Mouse (Mus musculus) heart, adult 2 months (tissue): ENCODE data around the gene C2cd2. TPM values are rescaled to one million over a fixed set of nuclear protein-coding genes. Genes with fewer than 3 reads are reported as not detected.

ENCODE experiments used
- DNase-seq, 2 experiments: peaks; one replicate each; pipeline ENCODE4 v3.0.0; 2021
- H3K27ac ChIP-seq: fragments of 200-600 bp; 2 replicates; pipeline ENCODE4 v1.8.1; 2022
- H3K27me3 ChIP-seq: fragments of 200-500 bp; 2 replicates; pipeline ENCODE4 v1.6.1; 2012; ENCODE audit warnings: mild to moderate bottlenecking, low read length, inconsistent platforms, mixed read lengths; ENCODE audit not compliant: control insufficient read depth, insufficient read depth
- H3K36me3 ChIP-seq: fragments of 200-500 bp; 2 replicates; pipeline ENCODE4 v1.6.1; 2012; ENCODE audit warnings: low read length, inconsistent platforms; ENCODE audit not compliant: control insufficient read depth, insufficient read depth
- H3K4me1 ChIP-seq: fragments of 200-500 bp; 2 replicates; pipeline ENCODE4 v1.6.1; 2011; ENCODE audit warnings: low read length; ENCODE audit not compliant: control insufficient read depth, insufficient read depth
- H3K4me3 ChIP-seq: fragments of 200-600 bp; 2 replicates; pipeline ENCODE4 v1.8.1; 2022
- H3K79me2 ChIP-seq: fragments of 200-500 bp; replicated peaks from 2 replicates; pipeline ENCODE4 v1.6.1; 2012; ENCODE audit warnings: mild to moderate bottlenecking, inconsistent platforms, low read length, moderate library complexity, mixed read lengths; ENCODE audit not compliant: control insufficient read depth, insufficient read depth
- H3K9ac ChIP-seq: fragments of 200-500 bp; 2 replicates; pipeline ENCODE4 v1.6.1; 2012; ENCODE audit warnings: low read depth, mild to moderate bottlenecking, control low read depth, inconsistent platforms, low read length, mixed read lengths
- CTCF ChIP-seq: fragments of 200-600 bp; IDR thresholded peaks from 2 replicates; pipeline ENCODE4 v1.8.1; 2022; ENCODE audit warnings: antibody characterized with exemption, mild to moderate bottlenecking, moderate library complexity
- EP300 ChIP-seq: fragments of 200-500 bp; IDR thresholded peaks from 2 replicates; pipeline ENCODE4 v1.6.1; 2011; ENCODE audit warnings: low read depth, low read length, control low read depth; ENCODE audit not compliant: insufficient read depth
- POLR2A ChIP-seq: fragments of 200-500 bp; IDR thresholded peaks from 2 replicates; pipeline ENCODE4 v1.6.1; 2011; ENCODE audit warnings: mild to moderate bottlenecking, low read depth, low read length, control low read depth; ENCODE audit not compliant: insufficient read depth
- WGBS: fragments of 180-500 bp; shearing (Covaris S2); methylation state at CpG from one replicate; pipeline ENCODE4 v1.1.7; 2018; 5-methylcytosine and 5-hydroxymethylcytosine counted together
- intact Hi-C: fragments of 180-260 bp; cut with DNase I; formaldehyde crosslinking; loops from one replicate; pipeline ENCODE4 v1.15.1; 2025
- polyA plus RNA-seq: library from polyadenylated mRNA; depleted of rRNA; stranded (reverse); fragments of >200 nt; gene quantifications from 2 replicates; pipeline ENCODE4 v1.2.3, GENCODE M21; 2012
- total RNA-seq, 2 experiments: library from RNA; stranded (reverse); gene quantifications; 2 replicates each; pipeline ENCODE4 v1.2.3; 2021

The C2cd2 gene
- total and polyA plus RNA-seq, 3 experiments, result 8.2 to 26.6 (median 19.7) TPM

DNA sequence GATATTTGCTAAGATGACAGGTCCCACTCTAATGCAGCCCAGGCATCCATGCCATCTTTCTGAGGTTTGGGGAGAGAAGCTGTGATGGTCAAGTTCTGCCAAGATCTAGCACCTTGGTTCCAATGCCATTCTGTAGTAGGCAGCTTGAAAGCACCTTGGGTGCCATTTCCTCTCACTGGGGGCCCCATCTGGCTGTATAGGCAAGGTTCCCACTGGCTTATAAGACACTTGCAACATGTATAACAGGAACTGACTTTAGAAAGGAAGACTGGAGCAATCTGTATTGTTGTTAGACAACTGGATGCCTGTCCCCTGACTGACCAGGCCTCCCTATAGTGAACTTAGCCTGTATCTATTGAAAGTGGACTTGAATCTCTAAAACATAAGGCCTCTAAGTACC lies 74.6 kb downstream of the C2cd2 start:
- Histone ChIP-seq H3K9ac (no peak overlapping the region), H3K27ac (no peak overlapping the region), H3K36me3 (peaks cover 9% of the 10 kb centered on the region), H3K4me1 (no peaks in the 10 kb centered on the region; the same call in 1 of the 2 replicates), H3K27me3 (no peaks in the 10 kb centered on the region), H3K4me3 (no peak overlapping the region), H3K79me2 (no peaks in the 10 kb centered on the region; the same call in none of the 2 replicates)
- no peak for DNase-seq
- TF ChIP-seq POLR2A, result no peak
- TF ChIP-seq EP300, result no peak
- intact Hi-C loops, result no loop called here

- Histone ChIP-seq H3K4me3 (no peak overlapping the region), H3K4me1 (no peaks in the 10 kb centered on the region; the same call in 1 of the 2 replicates), H3K27ac (no peak overlapping the region), H3K36me3 (peaks cover 3% of the 10 kb centered on the region), H3K79me2 (no peaks in the 10 kb centered on the region), H3K9ac (no peak overlapping the region), H3K27me3 (no peaks in the 10 kb centered on the region)
- WGBS, result 91% methylated on average over 1 of the region's 1 CpGs
- TF ChIP-seq POLR2A (no peak), CTCF (no peak), EP300 (no peak)
- DNase-seq, result no peak
- intact Hi-C loops, result no loop called here
These were observed 78.7 kb downstream of the C2cd2 start for GRCm38 (mm10) chr16:97883696-97884095.

- H3K4me3 ChIP-seq, result no peak overlapping the region
- no peak overlapping the region for H3K9ac ChIP-seq
- no peak overlapping the region for H3K27ac ChIP-seq
- no peak for DNase-seq
- no peaks in the 10 kb centered on the region for H3K4me1 ChIP-seq
- no peaks in the 10 kb centered on the region for H3K27me3 ChIP-seq
- TF ChIP-seq CTCF (no peak), POLR2A (no peak), EP300 (no peak)
- intact Hi-C loops, result no loop called here
- peaks cover 3% of the 10 kb centered on the region for H3K36me3 ChIP-seq
- H3K79me2 ChIP-seq, result no peaks in the 10 kb centered on the region
These were observed 79.5 kb downstream of the C2cd2 start for GRCm38 (mm10) chr16:97882891-97883290.

DNA sequence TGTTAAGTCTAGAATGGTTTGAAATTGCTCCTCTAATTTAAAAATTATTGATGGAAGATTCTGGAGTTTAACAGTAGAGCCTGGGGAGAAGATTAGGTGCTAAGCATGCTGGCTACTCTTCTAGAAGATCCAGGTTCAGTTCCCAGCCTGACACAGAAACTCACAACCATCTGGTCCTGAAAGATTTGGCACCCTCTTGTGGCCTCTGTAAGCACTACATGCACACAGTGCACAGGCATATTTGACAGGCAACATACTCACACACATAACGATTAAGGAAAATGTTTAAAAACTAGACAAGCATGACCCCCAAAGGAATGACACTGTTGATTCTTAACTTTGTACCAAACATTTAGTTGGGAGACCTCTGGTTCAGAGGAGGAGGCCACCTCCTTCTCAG lies 83.3 kb downstream of the C2cd2 start:
- no peaks in the 10 kb centered on the region for H3K4me1 ChIP-seq
- H3K27me3 ChIP-seq, result no peaks in the 10 kb centered on the region
- no peaks in the 10 kb centered on the region for H3K79me2 ChIP-seq
- 93% methylated on average over 1 of the region's 1 CpGs for WGBS
- TF ChIP-seq CTCF, result peak; percentile 80
- no peak for TF ChIP-seq EP300
- no peak overlapping the region for H3K9ac ChIP-seq
- DNase-seq, result peak; percentile 39 to 60
- H3K27ac ChIP-seq, result no peak overlapping the region
- intact Hi-C loops, result loop anchor here (5.0 kb wide), 2 partner anchors 43 to 72 kb away; no protein-coding TSS in a partner anchor
- no peaks in the 10 kb centered on the region for H3K36me3 ChIP-seq
- H3K4me3 ChIP-seq, result no peak overlapping the region

DNA sequence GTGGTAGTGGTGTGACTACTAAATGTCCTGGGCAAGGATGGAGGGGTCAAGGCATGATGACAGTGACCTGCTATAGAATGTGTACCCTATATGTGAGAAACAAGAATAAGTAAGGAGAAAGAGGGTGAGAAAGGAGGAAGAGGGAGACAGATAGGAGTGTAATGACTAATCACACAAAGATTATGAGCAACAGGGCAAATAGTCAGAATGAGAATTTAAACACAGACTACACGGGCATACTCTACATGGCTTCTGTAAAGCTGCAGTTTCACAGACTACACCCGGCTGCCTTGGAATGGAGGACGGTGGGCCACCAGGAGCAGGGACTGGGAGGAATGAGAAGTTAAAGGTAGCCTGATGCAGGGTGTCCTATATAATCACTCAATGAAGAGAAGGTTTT lies 84.9 kb downstream of the C2cd2 start:
- Histone ChIP-seq H3K27ac (no peak overlapping the region), H3K9ac (no peak overlapping the region), H3K4me1 (peaks cover 2% of the 10 kb centered on the region), H3K36me3 (peaks cover 5% of the 10 kb centered on the region), H3K27me3 (no peaks in the 10 kb centered on the region), H3K4me3 (no peak overlapping the region), H3K79me2 (no peaks in the 10 kb centered on the region)
- 89% methylated on average over 3 of the region's 3 CpGs for WGBS
- intact Hi-C loops, result loop anchor here (5.0 kb wide), 2 partner anchors 45 to 70 kb away; no protein-coding TSS in a partner anchor
- no peak for DNase-seq
- TF ChIP-seq CTCF, result no peak
- TF ChIP-seq POLR2A, result no peak
- TF ChIP-seq EP300, result no peak

DNA sequence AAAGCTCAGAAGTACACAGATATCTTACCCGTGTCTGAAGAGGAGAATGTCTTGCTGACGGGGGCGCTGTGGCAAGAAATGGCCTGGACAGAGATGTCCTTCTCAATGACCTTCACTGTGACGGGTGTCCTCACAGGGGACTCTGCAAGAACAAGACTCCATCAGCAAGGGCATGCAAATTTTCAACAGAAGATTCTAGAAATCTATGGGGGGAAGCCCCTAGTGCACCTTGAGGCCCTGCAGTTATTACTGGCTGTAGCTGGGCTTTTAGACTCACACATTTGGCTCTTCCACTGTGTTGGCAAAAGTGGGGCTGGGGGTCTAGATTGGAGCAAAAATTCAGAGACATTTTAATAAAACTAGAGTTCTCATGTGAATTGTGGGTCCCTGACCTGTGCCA lies 87.3 kb downstream of the C2cd2 start:
- H3K36me3 ChIP-seq, result peaks cover 9% of the 10 kb centered on the region
- H3K9ac ChIP-seq, result no peak overlapping the region
- TF ChIP-seq EP300, result no peak
- no peak for TF ChIP-seq POLR2A
- no peak for TF ChIP-seq CTCF
- H3K79me2 ChIP-seq, result no peaks in the 10 kb centered on the region
- no peak for DNase-seq
- H3K27ac ChIP-seq, result no peak overlapping the region
- no peaks in the 10 kb centered on the region for H3K27me3 ChIP-seq
- peaks cover 2% of the 10 kb centered on the region for H3K4me1 ChIP-seq
- 90% methylated on average over 4 of the region's 4 CpGs for WGBS
- no peak overlapping the region for H3K4me3 ChIP-seq
- intact Hi-C loops, result loop anchor here (5.0 kb wide), 2 partner anchors 47 to 68 kb away; no protein-coding TSS in a partner anchor
